Mouse (Mus musculus): ENCODE data around the gene Tgds. TPM values are rescaled to one million over a fixed set of nuclear protein-coding genes. Genes with fewer than 3 reads are reported as not detected.
"Not testable (repeated sequence)": the region's sequence is repeated elsewhere in the genome, so short reads cannot be mapped to it uniquely, and the experiment has no call there.

Tgds gene
- total RNA-seq, 2 experiments from 2014 or later: 20.2 to 23.3 TPM

- ATAC-seq (replicated peaks; ENCODE audit: poor library complexity): peak; percentile 81
These were observed 4.3 kb upstream of the Tgds start, which contains the start of gene Gpr180 for GRCm38 (mm10) chr14:118136744-118137452. Gene Gpr180 (plus strand): TSS chr14:118137158.

- peak; percentile 9 for ATAC-seq (replicated peaks; ENCODE audit: poor library complexity)
These were observed 469 bp downstream of the Tgds start for GRCm38 (mm10) chr14:118131931-118132641.

GRCm38 (mm10) chr14:118131472-118131871 lies 1.1 kb downstream of the Tgds start:
- no peak for ATAC-seq (replicated peaks; ENCODE audit: poor library complexity)

GRCm38 (mm10) chr14:118126301-118126700 lies 6.3 kb downstream of the Tgds start:
- ATAC-seq (replicated peaks; ENCODE audit: poor library complexity): no peak

- no peak for ATAC-seq (replicated peaks; ENCODE audit: poor library complexity)
These were observed 7.8 kb downstream of the Tgds start for GRCm38 (mm10) chr14:118124771-118125170.

- peak; percentile 44; the same call in 1 of the 2 replicates for ATAC-seq (replicated peaks; ENCODE audit: poor library complexity)
These were observed 8.4 kb downstream of the Tgds start for GRCm38 (mm10) chr14:118124129-118124528.

- no peak for ATAC-seq (replicated peaks; ENCODE audit: poor library complexity)
These were observed 19.4 kb downstream of the Tgds start for GRCm38 (mm10) chr14:118113116-118113515.

- not testable (repeated sequence) for ATAC-seq (replicated peaks; ENCODE audit: poor library complexity)
These were observed 25.1 kb downstream of the Tgds start for GRCm38 (mm10) chr14:118107479-118107878.

- ATAC-seq (replicated peaks; ENCODE audit: poor library complexity): peak; percentile 80
These were observed 31.1 kb downstream of the Tgds start for GRCm38 (mm10) chr14:118101227-118101990.

- peak; percentile 92 for ATAC-seq (replicated peaks; ENCODE audit: poor library complexity)
These were observed 34.3 kb downstream of the Tgds start for GRCm38 (mm10) chr14:118098265-118098664.

GRCm38 (mm10) chr14:118089806-118090392 lies 42.7 kb downstream of the Tgds start:
- peak; percentile 35 for ATAC-seq (replicated peaks; ENCODE audit: poor library complexity)

GRCm38 (mm10) chr14:118089215-118089805 lies 43.2 kb downstream of the Tgds start:
- ATAC-seq (replicated peaks; ENCODE audit: poor library complexity): peak; percentile 71

- ATAC-seq (replicated peaks; ENCODE audit: poor library complexity): peak; percentile 69
These were observed 43.9 kb downstream of the Tgds start for GRCm38 (mm10) chr14:118088437-118089207.

- ATAC-seq (replicated peaks; ENCODE audit: poor library complexity): no peak
These were observed 46.1 kb downstream of the Tgds start for GRCm38 (mm10) chr14:118086271-118087035.

- no peak for ATAC-seq (replicated peaks; ENCODE audit: poor library complexity)
These were observed 48.7 kb downstream of the Tgds start for GRCm38 (mm10) chr14:118083851-118084250.

GRCm38 (mm10) chr14:118080606-118081005 lies 51.9 kb downstream of the Tgds start:
- ATAC-seq (replicated peaks; ENCODE audit: poor library complexity): no peak

GRCm38 (mm10) chr14:118070100-118070499 lies 62.5 kb downstream of the Tgds start:
- ATAC-seq (replicated peaks; ENCODE audit: poor library complexity): peak; percentile 88

GRCm38 (mm10) chr14:118069439-118070079 lies 63.0 kb downstream of the Tgds start:
- ATAC-seq (replicated peaks; ENCODE audit: poor library complexity): peak; percentile 68
